Mouse (Mus musculus) kidney, embryonic 14.5 days (tissue): Measurements from ENCODE around the gene Mta1. TPM values are rescaled to one million over a fixed set of nuclear protein-coding genes. Genes with fewer than 3 reads are reported as not detected.

Source experiments
- ATAC-seq: fragments of 200-750 bp; cut with Nextera tagmentation; 2 replicates; pipeline ENCODE4 v1.8.0; 2017; ENCODE audit warnings: moderate number of reproducible peaks, mild to moderate bottlenecking, moderate TSS enrichment, moderate library complexity; ENCODE audit not compliant: low FRiP score, low TSS enrichment
- H3K27ac ChIP-seq: fragments of 300-500 bp; sonication (generic); 2 replicates; pipeline ENCODE4 v1.5.1; 2014; ENCODE audit warnings: low read depth, mild to moderate bottlenecking, low read length, moderate library complexity, mixed read lengths
- H3K27me3 ChIP-seq: fragments of 300-500 bp; sonication (generic); 2 replicates; pipeline ENCODE4 v1.6.1; 2014; ENCODE audit warnings: mild to moderate bottlenecking, low read length; ENCODE audit not compliant: control insufficient read depth, insufficient read depth
- H3K36me3 ChIP-seq: fragments of 300-500 bp; sonication (generic); 2 replicates; pipeline ENCODE4 v1.6.1; 2014; ENCODE audit warnings: low read length, mixed read lengths; ENCODE audit not compliant: control insufficient read depth, insufficient read depth
- H3K4me1 ChIP-seq: fragments of 300-500 bp; sonication (generic); 2 replicates; pipeline ENCODE4 v1.6.1; 2014; ENCODE audit warnings: low read length, mixed read lengths; ENCODE audit not compliant: control insufficient read depth, insufficient read depth
- H3K4me2 ChIP-seq: fragments of 300-500 bp; sonication (generic); replicated peaks from 2 replicates; pipeline ENCODE4 v1.6.1; 2014; ENCODE audit warnings: low read depth, mild to moderate bottlenecking, low read length
- H3K4me3 ChIP-seq: fragments of 300-500 bp; sonication (generic); 2 replicates; pipeline ENCODE4 v1.5.1; 2014; ENCODE audit warnings: mild to moderate bottlenecking, low read length
- H3K9ac ChIP-seq: fragments of 300-500 bp; sonication (generic); 2 replicates; pipeline ENCODE4 v1.6.1; 2014; ENCODE audit warnings: low read depth, mild to moderate bottlenecking, low read length, moderate library complexity
- H3K9me3 ChIP-seq: fragments of 300-500 bp; sonication (generic); 2 replicates; pipeline ENCODE4 v1.6.1; 2016; ENCODE audit warnings: low read length; ENCODE audit not compliant: control insufficient read depth
- WGBS: fragments of 180-500 bp; shearing (Covaris S2); extraction: QIAGEN DNeasy Blood & Tissue Kit; methylation state at CpG from one replicate; pipeline ENCODE4 v1.1.7; 2014; 5-methylcytosine and 5-hydroxymethylcytosine counted together
- polyA plus RNA-seq: library from polyadenylated mRNA; unstranded; fragments of >200 nt; fragmentation: Nextera tagmentation; extraction: Ambion mirVana; gene quantifications from 2 replicates; pipeline ENCODE4 v1.2.1, GENCODE M21; 2014

Gene Mta1
- 23.0 and 26.2 TPM in 2 replicates for polyA plus RNA-seq

GRCm38 (mm10) chr12:113097749-113098281 lies at the start of gene Mta1:
Mta1 (plus strand) TSS chr12:113098278.
- Histone ChIP-seq H3K36me3 (0 out of 2 replicates have a peak, but pooled peaks cover 2% of the 10 kb centered on the region), H3K9me3 (no peaks in the 10 kb centered on the region), H3K27ac (peak within 1 kb of the TSS; percentile 83), H3K9ac (peak within 1 kb of the TSS; percentile 99), H3K4me1 (peaks cover 24% of the 10 kb centered on the region), H3K4me2 (peak within 1 kb of the TSS; percentile 69), H3K27me3 (no peaks in the 10 kb centered on the region), H3K4me3 (peak within 1 kb of the TSS; percentile 99)
- ATAC-seq: peak; percentile 60
- 3% methylated on average over 14 of the region's 53 CpGs for WGBS

DNA sequence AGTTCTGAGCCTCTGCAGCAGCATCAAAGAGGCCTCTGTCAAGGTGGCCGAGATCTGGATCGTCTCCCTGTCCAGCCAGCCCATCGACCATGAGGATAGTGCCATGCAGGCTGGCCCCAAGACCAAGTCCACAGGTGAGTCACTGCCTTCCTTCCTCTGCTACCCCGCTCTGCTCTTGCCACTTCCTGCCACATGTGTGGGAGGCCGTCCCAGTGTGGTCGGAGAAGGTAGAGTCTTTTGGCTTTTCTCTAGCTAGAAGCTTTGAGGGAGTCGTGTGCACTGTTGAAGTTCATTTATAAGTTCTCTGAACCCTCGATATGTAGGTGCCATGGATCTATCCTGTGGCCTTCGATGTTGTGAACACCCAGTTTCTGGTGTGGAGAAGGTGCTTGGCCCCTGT lies 48.2 kb upstream of the Mta1 start:
- no peak overlapping the region for H3K9ac ChIP-seq
- H3K36me3 ChIP-seq: peaks cover 62% of the 10 kb centered on the region
- no peak for ATAC-seq
- no peaks in the 10 kb centered on the region for H3K9me3 ChIP-seq
- no peak overlapping the region for H3K27ac ChIP-seq
- WGBS: 85% methylated on average over 9 of the region's 9 CpGs
- H3K4me2 ChIP-seq: no peak overlapping the region
- no peak overlapping the region for H3K4me3 ChIP-seq
- H3K4me1 ChIP-seq: peaks cover 6% of the 10 kb centered on the region; the same call in 1 of the 2 replicates
- no peaks in the 10 kb centered on the region for H3K27me3 ChIP-seq

DNA sequence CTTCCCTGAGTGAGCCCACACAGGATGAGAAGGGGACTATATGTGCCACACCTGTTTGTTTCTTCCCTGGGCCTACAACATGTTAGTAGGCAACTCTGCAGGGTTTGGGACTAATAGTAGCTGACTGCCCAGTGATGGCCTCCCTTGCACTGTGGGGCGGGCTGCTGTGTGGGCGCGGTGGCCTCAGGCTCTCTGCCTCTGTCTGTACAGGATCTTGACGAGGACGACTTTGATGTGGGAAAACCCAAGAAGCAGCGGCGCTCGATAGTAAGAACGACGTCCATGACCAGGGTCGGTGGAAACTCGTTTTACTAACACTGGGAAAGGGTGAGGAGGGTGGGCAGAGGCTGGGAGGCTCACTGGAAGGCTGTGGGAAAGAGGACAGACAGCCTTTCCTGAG lies 47.4 kb upstream of the Mta1 start:
- Histone ChIP-seq H3K4me3 (no peak overlapping the region), H3K9ac (no peak overlapping the region), H3K4me2 (no peak overlapping the region), H3K9me3 (no peaks in the 10 kb centered on the region), H3K4me1 (peaks cover 6% of the 10 kb centered on the region; the same call in 1 of the 2 replicates), H3K36me3 (peaks cover 62% of the 10 kb centered on the region), H3K27me3 (no peaks in the 10 kb centered on the region), H3K27ac (no peak overlapping the region)
- WGBS: 79% methylated on average over 12 of the region's 12 CpGs
- no peak for ATAC-seq

DNA sequence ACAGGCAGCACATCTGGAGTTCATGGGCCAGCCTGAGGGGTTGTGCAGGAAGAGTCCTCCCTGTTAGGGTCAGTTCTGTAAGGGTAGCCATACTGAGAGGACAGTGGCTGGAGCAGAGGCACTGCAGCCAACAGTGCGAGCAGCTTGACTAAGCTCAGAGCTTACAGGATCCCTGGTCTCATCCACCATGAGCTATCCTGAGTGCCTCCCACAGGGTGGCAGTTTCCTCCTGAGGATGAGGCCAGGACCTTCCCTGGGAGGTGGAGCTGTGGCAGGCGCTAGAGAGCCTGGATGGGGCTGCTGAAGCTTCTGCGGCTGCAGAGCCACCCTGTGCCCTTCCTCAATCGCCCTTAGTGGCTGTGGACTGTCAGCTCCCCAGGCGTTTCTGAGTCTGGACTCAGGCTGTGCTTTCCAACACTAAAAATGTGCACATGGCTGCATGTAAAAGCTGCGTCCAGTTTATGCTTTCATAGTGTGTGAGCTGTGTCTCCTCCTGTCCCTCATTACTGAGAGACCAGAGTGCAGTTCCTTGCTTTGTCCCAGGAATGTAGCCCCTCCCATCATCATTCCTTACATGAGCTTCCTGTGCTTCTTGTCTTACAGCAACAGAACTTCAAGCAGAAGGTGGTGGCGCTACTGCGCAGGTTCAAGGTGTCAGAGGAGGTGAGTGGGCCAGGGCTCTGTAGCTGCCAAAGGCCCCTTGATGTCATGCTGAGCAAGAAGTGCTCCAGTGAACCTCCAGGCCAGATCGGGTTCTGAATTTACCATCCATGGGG lies 46.3 kb upstream of the Mta1 start:
- Histone ChIP-seq H3K4me1 (peaks cover 6% of the 10 kb centered on the region; the same call in 1 of the 2 replicates), H3K9me3 (no peaks in the 10 kb centered on the region), H3K36me3 (peaks cover 62% of the 10 kb centered on the region), H3K4me2 (no peak overlapping the region), H3K9ac (0 out of 2 replicates have a peak overlapping the region, but pooled peaks have one; percentile 13), H3K4me3 (no peak overlapping the region), H3K27ac (peak overlapping the region; percentile 30; the same call in 1 of the 2 replicates), H3K27me3 (no peaks in the 10 kb centered on the region)
- 44% methylated on average over 9 of the region's 9 CpGs for WGBS
- ATAC-seq: peak; percentile 29; the same call in 1 of the 2 replicates

DNA sequence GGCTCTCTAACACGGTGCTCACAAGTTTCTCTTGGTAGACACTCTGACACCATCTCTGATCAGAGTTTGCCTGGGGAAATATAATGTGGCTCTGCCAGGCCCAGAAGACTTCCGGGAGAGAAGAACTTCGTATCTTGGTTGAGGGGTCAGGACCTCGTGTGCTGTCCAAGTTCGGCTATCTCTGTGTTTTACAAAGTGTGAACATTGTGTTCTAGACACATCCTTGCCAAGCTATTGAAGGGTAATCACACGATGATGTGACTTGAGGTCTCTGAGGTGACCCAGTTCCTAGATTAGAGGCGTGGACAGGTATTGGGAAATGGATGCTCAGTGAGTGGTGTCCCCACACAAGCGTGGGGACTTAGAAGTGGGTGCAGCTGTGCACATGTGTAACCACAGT lies 42.0 kb upstream of the Mta1 start:
- Histone ChIP-seq H3K9ac (no peak overlapping the region), H3K36me3 (peaks cover 68% of the 10 kb centered on the region), H3K27me3 (no peaks in the 10 kb centered on the region), H3K9me3 (no peaks in the 10 kb centered on the region), H3K4me1 (peaks cover 6% of the 10 kb centered on the region; the same call in 1 of the 2 replicates), H3K4me3 (no peak overlapping the region), H3K27ac (no peak overlapping the region), H3K4me2 (no peak overlapping the region)
- 79% methylated on average over 8 of the region's 8 CpGs for WGBS
- no peak for ATAC-seq

DNA sequence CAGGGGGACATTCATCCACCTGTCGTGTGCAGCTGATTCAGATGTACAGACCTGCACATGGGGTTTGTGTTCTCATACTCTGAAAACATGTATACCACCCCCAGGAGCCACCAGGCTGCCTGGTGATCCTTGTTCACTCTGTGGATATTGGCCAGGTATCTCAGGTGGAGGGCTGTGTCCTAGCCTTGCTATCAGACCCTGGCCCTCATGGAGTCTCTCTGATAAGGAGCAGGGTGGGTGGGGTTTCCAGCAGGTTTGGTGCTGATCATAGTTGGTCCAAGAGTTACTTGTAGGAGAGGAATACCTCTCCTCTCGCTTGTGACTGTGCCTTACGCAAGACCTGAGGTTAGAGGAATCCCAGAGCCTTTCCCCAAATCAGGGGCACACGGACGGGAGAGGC lies 37.9 kb upstream of the Mta1 start:
- ATAC-seq: no peak
- WGBS: 95% methylated on average over 5 of the region's 5 CpGs
- H3K4me3 ChIP-seq: no peak overlapping the region

DNA sequence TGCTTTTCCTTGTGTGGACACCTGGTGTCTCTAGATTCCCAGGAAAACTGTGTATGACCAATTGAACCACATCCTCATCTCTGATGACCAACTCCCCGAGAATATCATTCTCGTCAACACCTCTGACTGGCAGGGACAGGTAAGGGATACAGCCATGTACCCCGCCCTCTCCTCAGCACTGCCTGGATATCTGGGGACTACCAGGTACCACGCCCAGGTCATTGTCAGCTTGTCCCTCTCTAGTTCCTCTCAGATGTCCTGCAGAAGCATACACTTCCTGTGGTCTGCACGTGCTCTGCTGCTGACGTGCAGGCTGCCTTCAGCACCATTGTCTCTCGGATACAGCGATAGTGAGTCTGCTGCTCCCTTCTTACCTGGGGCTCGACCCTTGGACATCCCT lies 36.5 kb upstream of the Mta1 start:
- H3K27ac ChIP-seq: no peak overlapping the region
- no peaks in the 10 kb centered on the region for H3K9me3 ChIP-seq
- no peak overlapping the region for H3K4me3 ChIP-seq
- no peaks in the 10 kb centered on the region for H3K27me3 ChIP-seq
- no peak overlapping the region for H3K9ac ChIP-seq
- no peak overlapping the region for H3K4me2 ChIP-seq
- H3K4me1 ChIP-seq: no peaks in the 10 kb centered on the region
- H3K36me3 ChIP-seq: peaks cover 65% of the 10 kb centered on the region
- no peak for ATAC-seq
- WGBS: 86% methylated on average over 9 of the region's 9 CpGs

More for the DNA sequence above, 37.9 kb upstream of the Mta1 start:
- no peak overlapping the region for H3K27ac ChIP-seq
- no peak overlapping the region for H3K9ac ChIP-seq
- no peaks in the 10 kb centered on the region for H3K9me3 ChIP-seq
- no peaks in the 10 kb centered on the region for H3K4me1 ChIP-seq
- H3K27me3 ChIP-seq: no peaks in the 10 kb centered on the region
- peaks cover 60% of the 10 kb centered on the region for H3K36me3 ChIP-seq
- no peak overlapping the region for H3K4me2 ChIP-seq

- ATAC-seq: no peak
- no peaks in the 10 kb centered on the region for H3K4me1 ChIP-seq
- no peak overlapping the region for H3K4me3 ChIP-seq
- no peak overlapping the region for H3K27ac ChIP-seq
- no peaks in the 10 kb centered on the region for H3K27me3 ChIP-seq
- WGBS: 87% methylated on average over 10 of the region's 10 CpGs
- H3K4me2 ChIP-seq: no peak overlapping the region
- peaks cover 62% of the 10 kb centered on the region for H3K36me3 ChIP-seq
- H3K9ac ChIP-seq: no peak overlapping the region
- H3K9me3 ChIP-seq: no peaks in the 10 kb centered on the region
Measured at GRCm38 (mm10) chr12:113062201-113062600, 35.9 kb upstream of the Mta1 start.

DNA sequence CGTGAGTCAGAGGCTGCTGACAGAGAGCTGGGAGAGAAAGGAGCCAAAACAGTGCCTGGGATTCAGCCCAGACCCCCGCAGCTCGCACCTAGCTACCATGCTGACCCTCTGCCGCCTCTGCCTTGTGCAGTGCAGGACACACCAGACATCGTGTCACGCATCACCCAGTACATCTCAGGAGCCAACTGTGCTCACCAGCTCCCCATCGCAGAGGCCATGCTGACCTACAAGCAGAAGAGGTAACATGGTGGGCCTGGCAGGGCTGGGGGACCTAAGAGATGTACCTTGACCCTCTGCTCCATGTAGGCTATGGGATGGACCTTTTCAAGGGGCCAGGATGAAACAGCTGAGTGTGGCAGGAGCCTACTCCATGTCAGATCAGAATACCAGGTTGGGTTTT lies 34.4 kb upstream of the Mta1 start:
- no peak overlapping the region for H3K4me2 ChIP-seq
- no peak overlapping the region for H3K9ac ChIP-seq
- no peak overlapping the region for H3K4me3 ChIP-seq
- H3K27me3 ChIP-seq: no peaks in the 10 kb centered on the region
- H3K9me3 ChIP-seq: no peaks in the 10 kb centered on the region
- ATAC-seq: no peak
- peaks cover 61% of the 10 kb centered on the region for H3K36me3 ChIP-seq
- no peak overlapping the region for H3K27ac ChIP-seq
- no peaks in the 10 kb centered on the region for H3K4me1 ChIP-seq
- WGBS: 94% methylated on average over 7 of the region's 7 CpGs
